Mouse (Mus musculus): ENCODE measurements around the gene Dok5.

The Dok5 gene

GRCm38 (mm10) chr2:170802984-170803383, 71.4 kb downstream of the Dok5 start:
- no peak for DNase-seq (ENCODE audit: low spot score)

DNA sequence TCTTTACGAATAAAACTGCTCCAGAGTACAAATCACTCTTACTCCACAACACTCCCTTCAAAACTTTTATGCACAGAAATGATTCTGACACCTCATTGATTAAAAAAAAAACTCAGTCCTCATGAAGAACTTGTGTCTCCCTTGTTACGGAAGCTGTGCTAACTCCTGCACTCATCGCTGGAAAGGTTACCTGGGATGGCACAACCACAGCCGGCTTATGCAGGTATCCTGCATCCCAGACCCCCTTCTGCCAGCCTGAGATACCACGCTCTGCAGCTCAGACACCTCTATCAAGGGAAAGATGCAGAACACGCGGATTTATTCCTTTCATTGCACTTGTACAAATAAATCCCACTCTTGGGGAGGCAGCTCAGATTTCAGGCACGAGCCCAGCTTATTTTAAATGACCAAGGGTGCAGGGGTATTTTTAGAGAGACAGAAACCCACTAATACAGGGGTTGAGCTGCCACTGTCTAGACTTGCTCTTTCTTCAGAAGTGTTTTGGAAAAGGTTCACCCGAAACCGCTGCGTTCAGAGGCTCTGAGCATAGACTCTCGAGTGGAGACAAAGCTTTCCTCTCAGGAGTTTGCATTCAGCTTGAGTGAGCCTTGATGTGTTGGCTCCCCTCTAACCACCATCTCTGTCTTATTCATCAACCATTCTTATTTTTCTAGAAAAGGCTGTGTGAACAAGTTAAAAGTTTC, 76.1 kb downstream of the Dok5 start:
- DNase-seq (ENCODE audit: low spot score) = no peak

DNA sequence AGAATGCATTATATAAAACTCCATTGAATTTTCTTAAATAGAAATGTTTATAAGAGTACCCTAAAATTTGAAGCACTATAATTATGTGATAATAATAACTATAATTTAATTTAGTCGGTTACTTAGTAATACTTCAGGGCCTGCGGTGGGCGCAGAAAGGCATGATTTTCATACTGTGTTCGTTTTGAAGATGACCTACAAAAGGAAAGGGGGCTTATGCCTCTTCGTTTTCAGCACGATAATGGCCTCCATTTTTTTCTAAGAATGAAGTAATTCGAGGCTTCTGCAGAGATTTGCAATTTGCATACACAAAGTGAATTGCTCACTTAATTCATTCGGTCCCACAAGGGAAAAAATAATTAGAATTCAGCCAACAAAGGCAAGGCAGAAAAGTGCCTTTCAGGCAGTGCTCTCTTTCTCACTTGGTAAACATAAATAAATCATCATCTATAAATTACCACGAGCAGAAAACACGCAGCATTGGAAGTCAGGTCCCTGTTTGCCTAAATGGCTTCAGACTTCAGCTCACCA, 76.7 kb downstream of the Dok5 start:
- DNase-seq (ENCODE audit: low spot score) = no peak

DNA sequence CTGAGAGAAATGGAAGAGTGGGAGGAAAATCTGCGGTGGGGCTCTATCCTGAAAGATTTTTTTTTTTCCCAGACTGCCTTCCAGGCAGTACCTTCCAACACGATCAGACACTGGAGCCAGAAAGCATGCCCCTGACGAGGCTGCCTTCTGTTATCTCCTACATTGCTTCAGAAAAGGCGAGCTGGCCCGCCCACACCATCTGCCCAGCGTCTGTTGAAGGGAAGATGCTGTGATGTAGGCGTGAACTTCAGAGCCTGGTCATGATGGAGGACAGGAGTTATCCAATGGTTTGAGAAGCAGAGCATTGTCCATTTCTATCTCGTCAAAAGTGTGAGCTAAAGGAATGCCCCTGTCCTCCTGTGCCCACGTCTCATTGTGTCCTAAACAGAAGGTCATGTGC, 79.7 kb downstream of the Dok5 start:
- DNase-seq (ENCODE audit: low spot score) = no peak

- no peak for DNase-seq (ENCODE audit: low spot score)
Observed at GRCm38 (mm10) chr2:170816302-170816701, 84.7 kb downstream of the Dok5 start.

DNA sequence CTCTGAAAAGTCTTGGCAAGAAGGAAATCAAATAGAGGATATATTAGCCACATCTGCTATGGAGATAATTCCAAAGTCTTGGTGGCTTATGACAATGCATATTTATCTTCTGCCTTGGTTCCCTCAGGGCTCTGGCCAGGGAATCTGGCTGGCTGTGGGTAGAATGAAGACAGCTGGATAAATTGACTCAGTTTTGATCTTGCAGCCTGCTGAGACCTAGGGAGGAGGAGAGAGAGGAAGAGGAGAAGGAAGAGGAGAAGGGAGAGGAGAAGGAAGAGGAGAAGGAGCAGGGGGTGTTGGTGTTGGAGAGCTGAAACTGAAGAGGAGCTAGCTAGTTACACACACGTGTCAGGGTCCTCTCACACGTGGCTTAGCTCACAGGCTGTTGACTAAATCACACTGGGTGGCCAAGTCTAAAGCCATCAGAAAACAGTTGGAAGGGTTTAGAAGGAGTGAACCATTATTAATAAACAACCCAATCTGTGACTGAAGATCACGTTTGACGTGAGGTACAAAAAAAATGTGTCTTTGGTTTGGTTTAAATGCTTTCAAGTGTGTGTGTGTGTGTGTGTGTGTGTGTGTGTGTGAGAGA, 85.6 kb downstream of the Dok5 start:
- no peak for DNase-seq (ENCODE audit: low spot score)

- DNase-seq (ENCODE audit: low spot score) = no peak
Observed at GRCm38 (mm10) chr2:170826821-170827441, 95.3 kb downstream of the Dok5 start.

GRCm38 (mm10) chr2:170828757-170829156, 97.2 kb downstream of the Dok5 start:
- no peak for DNase-seq (ENCODE audit: low spot score)

GRCm38 (mm10) chr2:170829191-170829611, 97.6 kb downstream of the Dok5 start:
- DNase-seq (ENCODE audit: low spot score) = no peak

DNA sequence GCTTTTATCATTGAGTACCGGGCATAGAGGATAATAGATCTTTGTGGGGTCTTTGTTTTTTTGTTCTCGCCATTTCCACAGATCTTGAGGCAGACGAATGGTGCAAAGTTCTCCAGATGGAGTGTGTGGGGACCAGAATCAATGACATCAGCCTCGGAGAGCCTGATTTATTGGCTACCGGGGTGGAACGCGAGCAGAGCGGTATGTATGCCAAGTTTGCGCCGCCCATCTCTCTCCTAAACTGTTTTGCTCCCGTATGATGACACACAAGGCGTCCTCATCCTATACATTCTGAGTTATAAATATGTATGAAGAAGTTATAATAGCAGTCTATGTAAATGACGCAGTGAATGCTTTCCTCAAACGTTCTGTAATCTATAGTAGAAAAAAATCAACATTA, 98.4 kb downstream of the Dok5 start:
- no peak for DNase-seq (ENCODE audit: low spot score)

- no peak for DNase-seq (ENCODE audit: low spot score)
Observed at GRCm38 (mm10) chr2:170836862-170837261, 105.3 kb downstream of the Dok5 start.

GRCm38 (mm10) chr2:170837363-170837762, 105.8 kb downstream of the Dok5 start:
- DNase-seq (ENCODE audit: low spot score) = no peak

DNA sequence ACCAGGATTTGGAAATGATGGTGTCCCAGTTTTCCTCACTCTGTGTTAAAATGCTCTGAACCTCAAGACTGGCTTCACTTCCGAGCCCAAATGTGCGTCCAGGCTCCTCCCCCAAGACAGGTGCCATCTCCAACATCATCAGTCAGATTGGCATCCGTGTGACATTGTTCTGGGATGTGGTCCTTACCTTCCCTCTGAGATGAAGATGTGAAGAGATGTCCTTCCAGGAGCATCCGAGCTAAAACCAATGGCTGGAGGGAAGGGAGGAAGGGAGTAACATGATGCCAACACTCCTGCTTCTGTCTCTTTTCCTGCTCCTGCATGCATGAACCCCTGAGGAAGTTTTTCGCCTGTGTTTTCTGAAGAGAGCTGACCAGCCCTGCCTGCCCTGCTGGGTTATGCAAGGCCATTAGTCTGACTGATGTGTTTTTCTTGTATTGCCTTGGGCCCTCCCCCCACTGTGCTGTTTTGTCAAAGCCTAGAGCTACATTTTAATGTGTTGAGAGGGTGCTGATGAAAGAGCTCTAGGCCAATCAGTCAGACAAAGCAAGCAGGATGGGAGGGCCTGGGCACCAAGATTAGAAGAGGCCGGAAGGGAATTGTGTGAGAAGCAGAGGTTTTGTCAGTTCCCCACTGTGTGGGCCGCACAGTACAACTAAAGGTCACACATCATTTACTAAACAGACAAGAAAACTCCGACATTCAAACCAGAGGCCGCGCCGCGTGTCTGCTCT, 106.4 kb downstream of the Dok5 start:
- no peak for DNase-seq (ENCODE audit: low spot score)

GRCm38 (mm10) chr2:170841441-170841965, 109.9 kb downstream of the Dok5 start:
- DNase-seq (ENCODE audit: low spot score) = no peak

DNA sequence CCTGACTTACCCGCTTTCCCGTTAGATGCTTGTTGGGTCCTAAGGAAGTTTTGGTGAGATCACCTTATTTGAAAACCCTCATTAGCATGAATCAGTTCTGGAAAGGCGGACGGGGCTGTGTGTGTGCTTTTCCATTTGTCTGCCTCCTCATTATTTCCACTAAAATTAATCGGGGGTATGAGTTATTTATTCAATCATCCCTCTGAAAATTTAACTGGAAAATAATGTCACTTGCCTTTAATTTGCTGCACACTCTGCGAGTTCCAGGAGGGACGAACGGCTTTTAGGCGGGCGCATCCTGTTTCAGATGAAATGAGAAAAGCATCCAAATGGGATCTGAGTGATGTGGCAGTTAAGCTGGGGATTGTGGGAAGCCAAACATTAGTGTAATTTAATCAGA, 113.9 kb downstream of the Dok5 start:
- no peak for DNase-seq (ENCODE audit: low spot score)

- no peak for DNase-seq (ENCODE audit: low spot score)
Observed at GRCm38 (mm10) chr2:170850058-170850457, 118.5 kb downstream of the Dok5 start.

DNA sequence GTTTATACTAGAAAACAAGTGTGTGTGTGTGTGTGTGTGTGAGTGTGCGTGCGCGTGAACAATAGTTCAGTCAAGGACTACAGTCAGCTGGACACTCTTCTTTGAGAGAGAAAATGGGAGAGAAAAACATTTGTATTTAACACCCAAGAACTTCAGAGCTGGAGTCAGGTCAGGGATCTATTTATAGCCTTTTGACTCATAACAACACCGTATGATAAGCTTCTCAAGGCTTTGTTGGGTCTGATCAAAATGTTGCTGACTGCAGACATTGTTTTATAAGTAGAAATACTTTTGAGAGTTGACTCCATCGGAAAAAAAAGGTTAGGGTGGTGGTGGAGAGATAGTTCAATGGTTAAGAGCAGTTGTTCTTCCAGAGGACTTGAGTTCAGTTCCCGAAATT, 120.7 kb downstream of the Dok5 start:
- no peak for DNase-seq (ENCODE audit: low spot score)

- no peak for DNase-seq (ENCODE audit: low spot score)
Observed at GRCm38 (mm10) chr2:170855210-170855609, 123.6 kb downstream of the Dok5 start.

- no peak for DNase-seq (ENCODE audit: low spot score)
Observed at GRCm38 (mm10) chr2:170856085-170856484, 124.5 kb downstream of the Dok5 start.

GRCm38 (mm10) chr2:170857507-170857906, 125.9 kb downstream of the Dok5 start:
- DNase-seq (ENCODE audit: low spot score) = no peak

GRCm38 (mm10) chr2:170858640-170859039, 127.0 kb downstream of the Dok5 start:
- DNase-seq (ENCODE audit: low spot score) = no peak

DNA sequence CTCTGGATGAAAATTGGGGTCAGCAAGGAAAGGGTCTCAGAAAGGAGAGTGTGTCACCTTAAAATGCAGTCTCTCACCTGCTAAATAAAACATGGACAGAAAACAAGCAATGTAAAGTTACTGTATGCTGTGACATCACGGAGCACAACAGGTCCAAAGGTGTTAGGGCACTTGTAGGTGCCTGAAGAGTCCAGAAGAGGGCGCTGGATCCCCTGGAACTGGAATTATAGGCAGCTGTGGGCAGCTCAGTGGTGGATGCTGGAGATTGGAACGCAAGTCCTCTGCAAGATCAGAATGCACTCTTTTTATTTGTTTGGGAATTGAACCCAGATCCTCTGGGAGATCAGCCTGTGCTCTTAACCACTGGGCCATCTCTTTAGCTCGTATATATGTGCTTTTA, 129.0 kb downstream of the Dok5 start:
- no peak for DNase-seq (ENCODE audit: low spot score)

Data from spleen, adult 12 weeks (tissue).